Mouse (Mus musculus) stomach, embryonic 14.5 days (tissue): Measurements from ENCODE around the gene Eepd1. TPM values are rescaled to one million over a fixed set of nuclear protein-coding genes. Genes with fewer than 3 reads are reported as not detected.

Source experiments
- ATAC-seq: fragments of 200-750 bp; cut with Nextera tagmentation; 2 replicates; pipeline ENCODE4 v1.8.0; 2017; ENCODE audit warnings: low read depth, moderate TSS enrichment; ENCODE audit not compliant: insufficient number of reproducible peaks, insufficient read depth, low FRiP score
- H3K27ac ChIP-seq: fragments of 300-500 bp; sonication (generic); 2 replicates; pipeline ENCODE4 v1.5.1; 2014; ENCODE audit warnings: mild to moderate bottlenecking, low read length, moderate library complexity, mixed read lengths
- H3K27me3 ChIP-seq: fragments of 300-500 bp; sonication (generic); 2 replicates; pipeline ENCODE4 v1.6.1; 2014; ENCODE audit warnings: low read length, control low read depth, mixed read lengths; ENCODE audit not compliant: control insufficient read depth, insufficient read depth
- H3K36me3 ChIP-seq: fragments of 300-500 bp; sonication (generic); 2 replicates; pipeline ENCODE4 v1.6.1; 2014; ENCODE audit warnings: mild to moderate bottlenecking, control low read depth, low read length, moderate library complexity, mixed read lengths; ENCODE audit not compliant: control insufficient read depth, insufficient read depth
- H3K4me1 ChIP-seq: fragments of 300-500 bp; sonication (generic); 2 replicates; pipeline ENCODE4 v1.6.1; 2014; ENCODE audit warnings: low read length, control low read depth, mixed read lengths; ENCODE audit not compliant: control insufficient read depth, insufficient read depth
- H3K4me2 ChIP-seq: fragments of 300-500 bp; sonication (generic); replicated peaks from 2 replicates; pipeline ENCODE4 v1.6.1; 2014; ENCODE audit warnings: low read depth, low read length, control low read depth
- H3K4me3 ChIP-seq: fragments of 300-500 bp; sonication (generic); 2 replicates; pipeline ENCODE4 v1.5.1; 2014; ENCODE audit warnings: low read depth, low read length, control low read depth
- H3K9ac ChIP-seq: fragments of 300-500 bp; sonication (generic); replicated peaks from 2 replicates; pipeline ENCODE4 v1.6.1; 2014; ENCODE audit warnings: low read depth, mild to moderate bottlenecking, control low read depth, low read length, moderate library complexity, mixed read lengths
- H3K9me3 ChIP-seq: fragments of 300-500 bp; sonication (generic); 2 replicates; pipeline ENCODE4 v1.6.1; 2016; ENCODE audit warnings: low read depth, low read length, control low read depth; ENCODE audit not compliant: control insufficient read depth
- WGBS: fragments of 180-500 bp; shearing (Covaris S2); extraction: QIAGEN DNeasy Blood & Tissue Kit; methylation state at CpG from one replicate; pipeline ENCODE4 v1.1.7; 2014; 5-methylcytosine and 5-hydroxymethylcytosine counted together
- polyA plus RNA-seq: library from polyadenylated mRNA; unstranded; fragments of >200 nt; fragmentation: Nextera tagmentation; extraction: Ambion mirVana; gene quantifications from 2 replicates; pipeline ENCODE4 v1.2.1, GENCODE M21; 2014

Gene Eepd1
- polyA plus RNA-seq, 1 experiment from 2014 or later, result 11.5 TPM

GRCm38 (mm10) chr9:25585614-25586013, 104.3 kb downstream of the Eepd1 start:
- Histone ChIP-seq H3K27me3 (no peaks in the 10 kb centered on the region), H3K4me1 (no peaks in the 10 kb centered on the region), H3K36me3 (no peaks in the 10 kb centered on the region), H3K4me2 (no peak overlapping the region), H3K4me3 (no peak overlapping the region), H3K9me3 (no peaks in the 10 kb centered on the region), H3K9ac (no peak overlapping the region), H3K27ac (no peak overlapping the region)
- ATAC-seq, result no peak
- 52% methylated on average over 1 of the region's 1 CpGs for WGBS

GRCm38 (mm10) chr9:25588581-25588980, 107.2 kb downstream of the Eepd1 start:
- H3K4me2 ChIP-seq, result no peak overlapping the region
- ATAC-seq, result no peak
- no peak overlapping the region for H3K27ac ChIP-seq
- H3K9me3 ChIP-seq, result no peaks in the 10 kb centered on the region
- H3K4me1 ChIP-seq, result no peaks in the 10 kb centered on the region
- no peak overlapping the region for H3K9ac ChIP-seq
- H3K27me3 ChIP-seq, result no peaks in the 10 kb centered on the region
- WGBS, result 76% methylated on average over 2 of the region's 2 CpGs
- H3K36me3 ChIP-seq, result no peaks in the 10 kb centered on the region
- no peak overlapping the region for H3K4me3 ChIP-seq

- no peaks in the 10 kb centered on the region for H3K9me3 ChIP-seq
- H3K27me3 ChIP-seq, result no peaks in the 10 kb centered on the region
- no peak overlapping the region for H3K27ac ChIP-seq
- H3K4me3 ChIP-seq, result no peak overlapping the region
- no peak for ATAC-seq
- H3K4me2 ChIP-seq, result no peak overlapping the region
- H3K9ac ChIP-seq, result no peak overlapping the region
- WGBS, result 32% methylated on average over 4 of the region's 4 CpGs
- H3K36me3 ChIP-seq, result no peaks in the 10 kb centered on the region
- no peaks in the 10 kb centered on the region for H3K4me1 ChIP-seq
Measured at GRCm38 (mm10) chr9:25590740-25591139, 109.4 kb downstream of the Eepd1 start.

- 33% methylated on average over 15 of the region's 15 CpGs for WGBS
Measured at GRCm38 (mm10) chr9:25591390-25592354, 110.3 kb downstream of the Eepd1 start.

GRCm38 (mm10) chr9:25592355-25592955, 111.1 kb downstream of the Eepd1 start:
- no peaks in the 10 kb centered on the region for H3K36me3 ChIP-seq
- no peaks in the 10 kb centered on the region for H3K27me3 ChIP-seq
- no peaks in the 10 kb centered on the region for H3K4me1 ChIP-seq
- no peaks in the 10 kb centered on the region for H3K9me3 ChIP-seq
- H3K9ac ChIP-seq, result no peak overlapping the region
- WGBS, result 55% methylated on average over 4 of the region's 4 CpGs
- no peak overlapping the region for H3K4me2 ChIP-seq
- H3K27ac ChIP-seq, result no peak overlapping the region
- ATAC-seq, result peak; percentile 35; the same call in 1 of the 2 replicates
- no peak overlapping the region for H3K4me3 ChIP-seq

More at GRCm38 (mm10) chr9:25591390-25592354, 110.3 kb downstream of the Eepd1 start:
- H3K9me3 ChIP-seq, result no peaks in the 10 kb centered on the region
- H3K4me3 ChIP-seq, result no peak overlapping the region
- H3K4me2 ChIP-seq, result peak overlapping the region; percentile 26; the same call in 1 of the 2 replicates
- H3K27me3 ChIP-seq, result no peaks in the 10 kb centered on the region
- no peaks in the 10 kb centered on the region for H3K36me3 ChIP-seq
- no peak overlapping the region for H3K27ac ChIP-seq
- peak; percentile 76; the same call in 1 of the 2 replicates for ATAC-seq
- H3K9ac ChIP-seq, result no peak overlapping the region
- no peaks in the 10 kb centered on the region for H3K4me1 ChIP-seq

GRCm38 (mm10) chr9:25624744-25625143, 143.4 kb downstream of the Eepd1 start:
- Histone ChIP-seq H3K9ac (no peak overlapping the region), H3K9me3 (no peaks in the 10 kb centered on the region), H3K4me1 (no peaks in the 10 kb centered on the region), H3K36me3 (no peaks in the 10 kb centered on the region), H3K27ac (no peak overlapping the region), H3K4me2 (no peak overlapping the region), H3K4me3 (no peak overlapping the region), H3K27me3 (no peaks in the 10 kb centered on the region)
- 65% methylated on average over 2 of the region's 2 CpGs for WGBS
- no peak for ATAC-seq

GRCm38 (mm10) chr9:25629531-25630099, 148.3 kb downstream of the Eepd1 start:
- Histone ChIP-seq H3K27me3 (no peaks in the 10 kb centered on the region), H3K36me3 (no peaks in the 10 kb centered on the region), H3K27ac (no peak overlapping the region), H3K4me2 (no peak overlapping the region), H3K4me3 (no peak overlapping the region), H3K9me3 (no peaks in the 10 kb centered on the region), H3K9ac (no peak overlapping the region), H3K4me1 (no peaks in the 10 kb centered on the region)
- WGBS, result 61% methylated on average over 5 of the region's 5 CpGs
- no peak for ATAC-seq
